Mouse (Mus musculus): ENCODE data around the gene Eid2b.

DNA sequence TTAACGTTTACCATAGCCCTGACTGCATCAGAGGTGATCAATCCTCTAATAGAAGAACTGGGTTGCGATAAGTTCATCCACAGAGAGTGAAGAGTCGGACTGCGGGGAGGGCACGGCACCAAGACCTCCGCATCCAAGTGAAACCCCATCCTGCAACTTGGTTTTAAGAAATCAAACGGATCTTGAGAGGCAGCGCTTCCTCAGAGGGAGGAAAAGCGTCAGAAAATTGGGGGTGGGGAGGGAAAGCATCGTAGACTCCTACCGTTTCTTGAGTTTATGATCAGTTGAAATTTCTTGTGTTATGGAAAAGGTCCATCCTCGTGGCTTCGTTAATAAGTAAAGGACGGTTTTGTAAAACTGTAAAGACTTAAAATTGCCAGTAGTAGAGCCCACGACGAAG is 9.0 kb upstream of the Eid2b start:
- TF ChIP-seq CTCF (IDR thresholded peaks at IDR 0.05; ENCODE audit: low read depth, low read length) (no peak), POLR2A (IDR thresholded peaks at IDR 0.05; ENCODE audit: extremely low read depth, insufficient read depth, low read length) (no peak)
